Mouse (Mus musculus) hematopoietic stem cell, adult 5-6 weeks (primary cell): ENCODE results near the gene Cacna1c. TPM values are rescaled to one million over a fixed set of nuclear protein-coding genes. Genes with fewer than 3 reads are reported as not detected.

Source experiments
- ATAC-seq, 2 experiments: fragments of 125-278 bp in 1 of 2; replicated peaks in 1 of 2; 2 replicates each; pipeline ENCODE4 v1.8.0; 2016 to 2017; ENCODE audit warnings: inconsistent platforms in 2 of 2, mild to moderate bottlenecking in 2 of 2, moderate number of reproducible peaks in 2 of 2, low read depth in 1 of 2, moderate TSS enrichment in 1 of 2; ENCODE audit not compliant: low FRiP score in 2 of 2, poor library complexity in 2 of 2, severe bottlenecking in 2 of 2, insufficient read depth in 1 of 2, low TSS enrichment in 1 of 2
- total RNA-seq: library from RNA; stranded (forward); fragments of 172-1452, 232-1000 nt; gene quantifications from 2 replicates; pipeline ENCODE4 v1.2.3, GENCODE M21; 2017

Cacna1c gene
- total RNA-seq, 1 experiment from 2014 or later, result not detected

DNA sequence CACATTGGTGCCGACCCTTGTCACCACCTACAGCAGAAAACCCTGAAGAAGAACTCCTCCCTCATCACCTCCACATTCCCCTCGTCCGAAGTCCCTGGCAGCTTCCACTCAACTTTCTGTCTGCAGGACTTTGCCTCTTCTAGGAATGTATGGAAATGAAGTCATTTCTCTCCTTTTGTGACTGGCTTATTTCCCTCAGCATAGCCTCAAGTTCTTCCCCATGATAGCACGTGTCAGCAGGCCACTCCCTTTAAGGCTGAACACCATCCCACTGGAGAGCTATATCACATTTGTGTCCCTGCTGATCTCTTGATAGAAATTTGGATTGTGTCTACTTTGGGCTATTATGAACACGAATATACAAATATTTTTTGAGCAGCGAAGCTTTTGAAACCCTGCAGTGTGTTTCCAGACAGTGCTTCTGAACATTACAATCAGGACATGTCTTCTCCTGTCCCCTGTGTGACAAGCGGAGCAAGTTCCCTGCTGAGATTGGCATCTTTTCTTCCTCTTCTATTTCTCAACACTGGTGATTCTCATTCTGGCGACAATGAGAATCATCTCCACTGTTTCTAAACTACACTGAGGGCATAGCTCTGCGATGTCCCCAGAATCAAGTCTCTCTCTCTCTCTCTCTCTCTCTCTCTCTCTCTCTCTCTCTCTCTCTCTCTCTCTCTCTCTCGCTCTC, 224.2 kb downstream of the Cacna1c start:
- no peak for ATAC-seq

DNA sequence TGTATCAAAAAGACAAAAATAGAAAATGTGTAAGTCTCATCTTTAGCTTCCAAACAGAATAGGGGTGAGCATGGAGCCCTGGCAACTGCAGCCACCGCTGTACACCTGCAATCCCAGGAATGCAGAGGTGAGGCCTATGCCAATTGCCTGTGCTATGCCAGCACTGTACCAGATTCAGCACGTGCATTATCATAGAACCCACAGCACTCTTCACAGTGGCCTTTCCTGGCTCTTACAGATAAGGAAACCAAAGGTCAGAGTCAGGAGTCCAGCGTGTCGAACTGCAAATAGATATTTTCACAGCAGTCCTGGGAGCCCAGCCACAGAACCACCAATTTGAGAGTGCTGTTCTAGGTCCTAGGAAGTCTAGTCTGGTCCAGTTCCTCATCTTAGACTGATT, 227.4 kb downstream of the Cacna1c start:
- ATAC-seq, result no peak

DNA sequence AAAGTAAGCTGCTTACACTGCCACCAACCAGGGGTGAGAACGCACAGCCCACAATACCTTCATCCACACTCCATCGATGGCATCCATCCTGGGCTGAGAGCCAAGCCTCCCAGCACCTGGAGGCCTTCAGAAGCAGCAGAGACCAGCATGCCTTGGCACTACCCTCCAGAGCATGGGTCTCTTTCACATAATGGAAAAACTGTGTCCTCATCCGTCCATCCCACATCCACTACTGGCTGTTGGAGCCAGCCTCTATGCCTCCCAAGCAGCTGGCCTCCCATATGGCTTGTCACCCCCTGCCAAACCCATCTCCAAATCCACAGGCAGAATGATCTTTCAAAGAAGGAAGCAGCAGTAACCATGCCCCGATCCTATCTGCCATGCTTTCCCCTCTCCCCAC, 229.3 kb downstream of the Cacna1c start:
- no peak for ATAC-seq

GRCm38 (mm10) chr6:118965577-118965976, 230.6 kb downstream of the Cacna1c start:
- ATAC-seq, result no peak

DNA sequence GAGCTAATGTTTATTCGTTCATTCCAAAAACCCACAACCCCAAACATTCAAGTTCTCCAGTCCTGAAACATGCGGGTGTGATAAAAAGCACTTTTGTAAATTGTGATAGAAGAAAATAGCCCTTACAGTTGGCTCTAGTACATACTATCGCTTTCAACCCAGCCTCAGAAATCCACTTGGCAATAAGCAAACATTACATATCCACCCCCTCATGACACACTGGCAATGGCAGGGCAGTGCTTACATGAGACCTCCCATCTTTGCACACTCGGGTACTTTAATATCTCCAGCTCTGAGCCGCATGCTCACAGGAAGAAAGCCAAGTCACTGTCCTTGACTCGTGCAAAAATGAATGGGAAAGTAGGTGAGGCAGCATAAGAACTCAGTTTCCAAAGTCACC, 232.4 kb downstream of the Cacna1c start:
- no peak for ATAC-seq

- no peak for ATAC-seq
These were observed 232.9 kb downstream of the Cacna1c start for GRCm38 (mm10) chr6:118963283-118963682.

GRCm38 (mm10) chr6:118958529-118958928, 237.7 kb downstream of the Cacna1c start:
- ATAC-seq, result no peak; a peak in 1 of 4 replicates

DNA sequence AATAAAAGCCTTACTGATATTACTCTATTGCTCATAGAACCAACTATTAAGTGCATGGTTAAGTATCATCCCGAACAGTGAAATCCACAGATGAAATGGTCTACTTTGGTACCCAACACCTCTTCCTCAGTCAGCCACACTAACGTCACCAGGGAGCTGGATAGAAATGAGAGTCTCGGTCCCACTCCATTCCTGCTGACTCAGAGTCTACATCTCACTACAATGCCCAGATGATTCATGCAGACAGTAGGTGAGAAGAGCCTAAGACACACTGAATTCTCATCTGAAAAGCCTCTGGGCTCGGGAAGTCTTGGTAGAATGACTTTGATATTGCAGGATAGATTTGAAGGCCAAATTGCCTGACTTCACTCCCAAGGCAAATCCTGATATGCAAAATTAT, 240.0 kb downstream of the Cacna1c start:
- no peak for ATAC-seq

- no peak for ATAC-seq
These were observed 240.4 kb downstream of the Cacna1c start for GRCm38 (mm10) chr6:118955777-118956176.

DNA sequence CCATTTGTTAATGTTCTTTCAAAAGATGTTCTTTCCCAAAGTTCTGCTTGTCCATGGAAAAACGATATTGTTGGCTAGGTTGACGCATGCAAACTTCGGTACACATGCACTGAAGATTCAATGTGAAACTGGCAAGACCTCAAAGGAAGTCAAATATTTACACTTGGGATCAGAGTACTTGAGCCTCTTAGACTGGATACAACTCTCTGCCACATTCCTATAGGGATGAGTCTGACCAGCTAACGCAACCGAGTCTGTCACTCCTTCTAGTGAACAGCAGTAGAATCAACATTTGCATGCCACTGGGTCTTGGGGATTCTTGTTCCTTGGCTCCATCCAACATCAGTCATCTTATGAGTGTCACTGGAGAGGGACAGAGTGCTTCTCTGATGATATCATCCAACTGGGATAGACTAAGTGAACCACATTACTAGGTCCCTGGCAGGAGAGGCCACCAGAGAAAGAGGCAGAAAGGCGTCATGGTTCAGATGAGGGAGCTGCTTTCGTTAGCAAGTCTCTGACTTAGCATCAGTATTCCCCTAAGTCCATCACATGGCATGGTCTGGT, 241.1 kb downstream of the Cacna1c start:
- no peak for ATAC-seq

GRCm38 (mm10) chr6:118952377-118952776, 243.8 kb downstream of the Cacna1c start:
- ATAC-seq, result no peak

DNA sequence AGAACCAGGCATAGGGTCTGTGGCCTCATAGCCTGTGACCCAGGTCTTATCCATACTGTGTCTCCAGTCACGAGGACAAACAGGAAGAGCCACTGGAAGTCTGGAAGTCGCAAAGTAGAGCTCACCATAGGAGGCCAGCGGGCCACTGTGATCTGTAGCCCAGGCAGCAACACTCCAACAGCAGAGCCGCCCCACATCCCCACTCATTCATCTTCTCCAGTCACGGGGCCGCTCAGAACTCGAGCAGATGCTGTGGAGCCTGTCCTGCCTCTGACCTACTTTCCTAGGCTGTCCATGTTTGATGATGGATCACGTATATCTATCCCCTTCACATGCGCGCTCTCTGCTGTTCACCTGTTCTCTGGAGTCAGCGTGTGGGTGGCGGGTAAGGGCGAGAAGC, 246.0 kb downstream of the Cacna1c start:
- ATAC-seq, result no peak

DNA sequence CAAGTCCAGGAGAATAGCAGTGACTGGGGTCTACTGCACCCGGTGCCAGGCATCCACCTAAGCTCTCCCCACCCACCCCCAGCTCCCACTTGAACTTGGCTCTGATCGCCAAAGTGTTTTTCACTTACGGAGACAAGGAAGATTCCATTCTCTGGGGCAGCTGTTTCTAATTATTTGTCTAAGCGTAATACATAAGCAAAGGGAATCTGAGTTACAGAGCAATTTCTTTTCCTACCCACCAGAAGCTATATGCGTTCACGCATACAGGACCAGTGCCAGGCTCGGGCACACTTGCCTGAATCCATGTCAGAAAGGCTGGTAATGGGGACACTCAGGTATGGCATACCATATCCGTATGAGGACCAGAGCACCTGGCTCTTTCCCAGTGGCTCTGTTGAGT, 248.9 kb downstream of the Cacna1c start:
- ATAC-seq, result no peak

DNA sequence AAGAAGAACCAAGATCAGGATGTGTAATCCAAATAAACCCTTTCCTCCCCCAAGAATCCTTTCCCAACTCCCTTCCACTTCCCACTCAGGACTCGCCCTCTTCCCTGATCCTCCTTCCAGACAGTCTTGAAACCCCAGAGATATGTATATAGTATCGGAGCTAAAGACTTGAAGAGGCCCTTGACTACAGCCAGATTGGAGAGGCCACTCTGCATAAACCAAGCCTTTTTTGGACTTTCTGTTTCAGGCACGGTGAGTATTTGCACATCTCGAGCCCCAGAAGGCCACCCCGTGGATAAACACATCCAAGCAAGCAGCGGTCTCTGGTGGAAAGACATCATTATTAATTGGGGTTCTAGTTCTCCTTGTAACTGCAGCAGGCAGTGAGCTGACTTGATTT, 249.6 kb downstream of the Cacna1c start:
- ATAC-seq, result no peak

GRCm38 (mm10) chr6:118944093-118944492, 252.1 kb downstream of the Cacna1c start:
- no peak for ATAC-seq

DNA sequence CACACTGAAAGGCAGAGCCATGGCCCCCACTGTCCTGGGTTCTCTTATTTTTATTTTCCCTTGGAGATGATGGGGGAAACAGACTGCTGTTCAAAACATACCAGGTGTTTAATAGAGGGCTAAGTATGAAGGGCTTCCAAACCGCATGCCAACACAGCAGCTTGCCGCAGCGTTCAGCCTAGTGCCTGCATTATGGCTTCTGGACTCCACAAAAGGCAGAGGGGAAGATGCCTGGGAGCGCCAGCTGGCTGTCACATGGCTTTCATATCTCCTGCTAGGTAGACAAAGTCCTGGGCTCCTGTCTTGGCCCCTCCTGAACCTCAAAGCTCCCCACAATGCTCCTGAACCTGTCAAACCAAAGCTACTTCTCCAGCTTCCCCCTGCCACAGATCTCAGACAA, 254.4 kb downstream of the Cacna1c start:
- no peak for ATAC-seq

DNA sequence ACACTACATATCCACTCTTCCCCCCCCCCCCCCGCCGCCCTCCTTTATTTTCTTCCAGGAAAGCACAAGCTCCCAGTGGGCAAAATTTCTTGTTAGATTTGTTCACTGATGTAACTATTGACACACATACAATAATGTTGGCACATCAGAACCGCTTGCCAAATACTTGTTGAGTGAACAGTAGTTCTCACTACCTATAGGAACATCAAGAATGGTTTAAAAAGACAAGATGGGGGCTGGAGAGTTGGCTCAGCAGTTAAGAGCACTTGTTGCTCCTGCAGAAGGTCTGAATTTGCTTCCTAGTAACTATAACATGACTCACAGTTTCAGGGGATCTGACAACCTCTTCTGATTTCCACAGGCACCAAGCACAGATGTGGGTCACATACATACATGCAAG, 255.2 kb downstream of the Cacna1c start:
- no peak for ATAC-seq

DNA sequence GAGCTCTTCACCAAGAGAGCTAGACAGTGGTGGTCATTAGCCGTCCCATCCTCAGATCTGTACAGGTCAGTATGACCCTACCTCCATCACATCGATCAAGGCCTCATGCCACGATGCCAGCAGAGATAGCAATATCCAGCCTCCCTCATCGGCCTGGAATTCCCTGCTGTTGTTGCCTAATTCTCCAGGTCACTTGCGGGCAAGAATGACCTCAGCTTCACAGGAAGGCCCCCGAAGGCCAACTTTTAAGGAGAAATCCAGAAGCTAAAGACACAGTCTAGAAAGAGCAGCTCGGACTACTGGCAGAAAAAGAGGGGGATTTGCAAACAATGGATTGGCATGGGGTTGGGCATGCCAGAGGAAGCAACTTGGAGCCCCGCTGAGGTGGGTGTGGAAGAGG, 256.6 kb downstream of the Cacna1c start:
- ATAC-seq, result no peak

DNA sequence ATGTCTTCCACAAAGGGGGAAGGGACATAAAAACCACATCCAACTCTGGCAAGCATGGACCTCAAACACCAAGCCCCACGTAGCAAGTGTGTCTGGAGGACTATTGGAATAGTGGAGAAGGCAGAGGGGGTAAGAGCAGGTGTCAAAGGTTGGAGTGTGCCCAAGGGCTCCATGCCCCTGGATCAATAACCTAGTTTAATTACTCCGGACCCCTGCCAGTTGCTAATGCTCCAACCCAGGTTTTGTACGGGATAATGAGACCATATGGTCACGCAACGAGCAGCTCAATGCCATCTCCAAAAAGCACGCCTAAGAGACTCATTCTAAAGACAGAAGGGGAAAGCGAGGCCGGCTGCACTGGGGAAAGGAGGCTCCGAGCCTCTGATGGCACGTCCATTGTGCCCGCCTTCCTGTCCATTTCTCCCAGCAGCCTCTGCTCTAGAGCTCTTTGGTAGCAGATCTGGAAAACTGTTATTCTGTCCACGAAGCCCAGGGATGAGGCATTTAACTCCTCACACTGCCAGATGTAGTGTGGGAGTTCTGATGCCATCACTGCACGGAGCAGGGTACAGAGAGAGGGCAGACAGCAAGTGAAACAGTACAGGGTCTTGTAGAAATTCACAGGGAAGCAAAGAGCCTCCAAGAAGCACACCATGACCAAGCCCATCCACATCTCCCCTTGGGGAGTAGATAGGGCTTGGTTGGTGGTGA, 257.7 kb downstream of the Cacna1c start:
- no peak for ATAC-seq
